Mouse (Mus musculus) heart, adult 2 months (tissue): ENCODE measurements around the gene Hoxc13.

Experiments used
- CTCF ChIP-seq: fragments of 200-600 bp; IDR thresholded peaks from 2 replicates; pipeline ENCODE4 v1.8.1; 2022; ENCODE audit warnings: antibody characterized with exemption, mild to moderate bottlenecking, moderate library complexity
- POLR2A ChIP-seq: fragments of 200-500 bp; IDR thresholded peaks from 2 replicates; pipeline ENCODE4 v1.6.1; 2011; ENCODE audit warnings: mild to moderate bottlenecking, low read depth, low read length, control low read depth; ENCODE audit not compliant: insufficient read depth

DNA sequence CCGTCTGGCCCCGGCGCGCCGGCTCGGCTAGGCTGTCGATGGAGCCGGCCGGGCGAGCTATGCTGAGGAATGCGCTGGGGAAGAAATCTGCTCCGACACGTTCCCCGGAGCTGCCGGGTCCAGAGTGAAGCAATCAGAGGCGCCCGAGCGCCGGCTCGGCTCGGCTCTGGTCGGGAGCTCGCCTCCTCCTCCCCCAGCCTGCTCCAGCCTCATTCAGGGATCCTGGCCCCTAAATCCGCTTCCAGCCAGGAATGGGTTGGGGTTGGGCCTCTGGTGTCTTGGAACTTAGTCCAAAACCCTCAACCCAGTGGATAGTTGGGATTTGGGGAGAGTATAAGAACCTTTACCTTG lies 1.1 kb downstream of the Hoxc13 start:
- no peak for TF ChIP-seq CTCF
- TF ChIP-seq POLR2A: no peak
